Mouse (Mus musculus) spleen, adult 2 months (tissue): ENCODE results near the gene Josd1. TPM values are rescaled to one million over a fixed set of nuclear protein-coding genes. Genes with fewer than 3 reads are reported as not detected.
"Not testable (repeated sequence)": the region's sequence is repeated elsewhere in the genome, so short reads cannot be mapped to it uniquely, and the experiment has no call there.

ENCODE experiments used
- DNase-seq, 2 experiments: peaks; one replicate each; pipeline versions ENCODE4 v3.0.0 to v3.0.0-alpha.2; 2012 to 2021; ENCODE audit warnings: low spot score in 2 of 2, low read depth in 1 of 2
- H3K27ac ChIP-seq: fragments of 200-500 bp; 2 replicates; pipeline ENCODE4 v1.5.1; 2012; ENCODE audit warnings: low read length, inconsistent platforms; ENCODE audit not compliant: insufficient read depth
- H3K27me3 ChIP-seq: fragments of 200-500 bp; 2 replicates; pipeline ENCODE4 v1.6.1; 2012; ENCODE audit warnings: mild to moderate bottlenecking, moderate library complexity, low read length, inconsistent platforms; ENCODE audit not compliant: control insufficient read depth, insufficient read depth
- H3K36me3 ChIP-seq: fragments of 200-500 bp; 2 replicates; pipeline ENCODE4 v1.6.1; 2012; ENCODE audit warnings: mild to moderate bottlenecking, low read length, inconsistent platforms; ENCODE audit not compliant: control insufficient read depth, insufficient read depth
- H3K4me1 ChIP-seq: fragments of 200-500 bp; 2 replicates; pipeline ENCODE4 v1.6.1; 2011; ENCODE audit warnings: inconsistent platforms; ENCODE audit not compliant: control insufficient read depth, insufficient read depth, insufficient read length
- H3K4me3 ChIP-seq: fragments of 200-500 bp; 2 replicates; pipeline ENCODE4 v1.5.1; 2011; ENCODE audit warnings: mild to moderate bottlenecking, inconsistent platforms; ENCODE audit not compliant: insufficient read depth, insufficient read length; ENCODE audit errors: extremely low read depth
- CTCF ChIP-seq: fragments of 200-500 bp; IDR thresholded peaks from 2 replicates; pipeline ENCODE4 v1.5.1; 2011; ENCODE audit warnings: mild to moderate bottlenecking, inconsistent platforms; ENCODE audit not compliant: insufficient read depth, insufficient read length, insufficient replicate concordance; ENCODE audit errors: extremely low read depth
- POLR2A ChIP-seq: fragments of 200-500 bp; IDR thresholded peaks from 2 replicates; pipeline ENCODE4 v1.6.1; 2011; ENCODE audit warnings: low read depth, low read length, inconsistent platforms
- WGBS: fragments of 180-500 bp; shearing (Covaris S2); methylation state at CpG from one replicate; pipeline ENCODE4 v1.1.7; 2018; 5-methylcytosine and 5-hydroxymethylcytosine counted together
- polyA plus RNA-seq: library from polyadenylated mRNA; depleted of rRNA; stranded (reverse); fragments of >200 nt; gene quantifications from 2 replicates; pipeline ENCODE4 v1.2.3, GENCODE M21; 2012

Gene Josd1
- polyA plus RNA-seq, 1 experiment: 11.5 TPM

DNA sequence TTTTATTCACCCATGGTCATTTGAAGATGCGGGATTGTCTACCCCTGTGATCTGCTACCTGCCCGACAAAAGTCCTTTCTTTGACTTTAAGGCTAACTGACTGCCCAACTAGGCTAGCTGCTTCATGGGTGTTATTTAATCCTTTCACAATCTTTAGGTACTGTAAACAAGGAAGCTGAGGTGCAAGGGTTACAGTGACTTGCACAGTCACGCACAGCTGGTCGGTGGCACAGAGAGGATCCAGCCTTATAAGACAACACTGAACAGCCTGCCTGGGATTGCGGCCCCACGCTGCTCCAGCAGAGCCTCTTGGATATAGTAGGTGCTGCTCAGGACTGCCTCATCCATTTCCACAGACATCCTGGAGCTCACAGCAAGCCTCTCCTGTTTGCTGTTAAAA lies 4.6 kb downstream of the Josd1 start:
- Histone ChIP-seq H3K27me3 (no peaks in the 10 kb centered on the region), H3K4me1 (peaks cover 16% of the 10 kb centered on the region; the same call in 1 of the 2 replicates), H3K27ac (no peak overlapping the region), H3K36me3 (no peaks in the 10 kb centered on the region), H3K4me3 (no peak overlapping the region)
- WGBS: 80% methylated on average over 6 of the region's 6 CpGs
- DNase-seq: no peak
- TF ChIP-seq CTCF (no peak), POLR2A (no peak)

DNA sequence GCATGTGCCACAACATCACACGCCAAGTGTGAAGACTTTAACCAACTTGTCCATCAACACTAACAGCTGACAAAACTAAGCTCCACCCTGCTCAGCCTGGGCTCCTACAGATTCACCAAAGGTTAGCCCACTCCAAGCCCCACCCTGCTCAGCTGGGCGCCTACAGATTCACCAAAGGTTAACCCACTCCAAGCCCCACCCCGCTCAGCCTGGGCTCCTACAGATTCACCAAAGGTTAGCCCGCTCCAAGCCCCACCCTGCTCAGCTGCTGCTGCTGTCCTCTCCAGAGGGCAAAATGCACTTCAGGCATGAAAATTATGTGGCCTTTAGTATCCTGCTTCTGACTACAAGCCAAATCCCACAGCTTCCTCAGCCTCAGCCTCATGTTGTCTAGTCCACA lies 5.7 kb downstream of the Josd1 start:
- no peaks in the 10 kb centered on the region for H3K36me3 ChIP-seq
- no peak overlapping the region for H3K4me3 ChIP-seq
- no peak for DNase-seq
- peaks cover 16% of the 10 kb centered on the region; the same call in 1 of the 2 replicates for H3K4me1 ChIP-seq
- no peak overlapping the region for H3K27ac ChIP-seq
- no peaks in the 10 kb centered on the region for H3K27me3 ChIP-seq
- TF ChIP-seq CTCF: no peak
- no peak for TF ChIP-seq POLR2A
- 87% methylated on average over 4 of the region's 4 CpGs for WGBS

DNA sequence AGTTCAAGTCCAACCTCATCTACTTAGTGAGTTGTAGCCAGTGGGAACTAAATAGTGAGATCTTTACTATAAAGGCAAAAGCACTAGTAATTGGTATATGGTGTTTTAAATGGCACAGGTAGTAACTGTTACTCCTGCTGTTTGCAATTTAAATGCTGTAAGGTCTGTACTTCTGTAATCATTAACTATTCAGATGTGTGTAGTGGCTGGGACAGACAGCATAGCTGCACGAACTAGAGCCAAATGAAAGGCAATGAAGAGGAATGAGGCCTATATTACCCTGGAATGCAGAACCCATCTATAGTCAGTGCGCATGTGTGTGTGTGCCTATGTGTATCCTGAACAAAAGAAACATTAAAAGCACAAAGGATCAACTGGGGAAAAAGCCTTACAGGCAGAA lies 9.8 kb downstream of the Josd1 start:
- DNase-seq: no peak
- Histone ChIP-seq H3K27ac (no peak overlapping the region), H3K27me3 (no peaks in the 10 kb centered on the region), H3K4me1 (no peaks in the 10 kb centered on the region), H3K36me3 (peaks cover 17% of the 10 kb centered on the region), H3K4me3 (no peak overlapping the region)
- WGBS: 93% methylated on average over 2 of the region's 2 CpGs
- TF ChIP-seq POLR2A (no peak), CTCF (no peak)

DNA sequence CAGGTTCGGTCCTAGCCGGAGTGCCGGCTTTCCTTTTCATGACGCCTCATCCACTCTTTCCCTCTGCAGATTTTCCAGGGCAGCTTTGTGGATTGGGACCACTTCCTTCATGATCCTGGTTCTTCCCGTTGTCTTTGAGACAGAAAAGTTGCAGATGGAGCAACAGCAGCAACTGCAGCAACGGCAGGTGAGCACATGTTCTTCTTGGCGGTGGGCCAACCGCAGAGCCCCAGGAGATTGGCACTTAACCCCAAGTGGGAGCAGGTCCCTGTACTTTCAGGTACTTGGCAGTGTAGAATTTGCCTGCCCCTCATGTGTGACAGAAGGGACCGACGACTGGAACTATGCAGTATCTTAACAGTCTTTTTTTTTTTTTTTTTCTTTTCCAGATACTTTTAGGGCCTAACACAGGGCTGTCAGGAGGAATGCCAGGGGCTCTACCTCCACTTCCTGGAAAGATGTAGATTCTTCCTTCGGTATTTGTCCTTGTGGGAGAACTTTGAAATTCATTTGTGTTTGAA lies 15.8 kb downstream of the Josd1 start:
- H3K27ac ChIP-seq: not testable (repeated sequence)
- WGBS: 71% methylated on average over 11 of the region's 11 CpGs

DNA sequence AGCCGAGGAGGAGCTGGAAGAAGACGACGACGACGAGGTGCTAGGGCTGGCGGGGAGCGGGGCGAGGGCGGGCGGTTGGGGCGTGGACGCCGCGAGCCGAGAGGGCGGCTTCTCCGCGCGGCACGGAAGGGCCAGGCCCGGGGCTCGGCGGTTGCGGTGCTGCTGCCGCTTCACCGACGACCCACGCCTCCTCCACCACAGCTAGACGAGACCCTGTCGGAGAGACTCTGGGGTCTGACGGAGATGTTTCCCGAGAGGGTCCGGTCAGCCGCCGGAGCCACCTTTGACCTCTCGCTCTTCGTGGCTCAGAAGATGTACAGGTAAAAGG lies 16.8 kb downstream of the Josd1 start:
- no peak for DNase-seq
- H3K4me3 ChIP-seq: peak overlapping the region; percentile 99
- 0 out of 2 replicates have a peak, but pooled peaks cover 1% of the 10 kb centered on the region for H3K27me3 ChIP-seq
- TF ChIP-seq CTCF: no peak
- TF ChIP-seq POLR2A: no peak
- WGBS: under 1% methylated on average over 32 of the region's 37 CpGs
- peaks cover 17% of the 10 kb centered on the region for H3K36me3 ChIP-seq
- no peak overlapping the region for H3K27ac ChIP-seq
- peaks cover 2% of the 10 kb centered on the region; the same call in 1 of the 2 replicates for H3K4me1 ChIP-seq

More for the DNA sequence above, 15.8 kb downstream of the Josd1 start:
- H3K36me3 ChIP-seq: peaks cover 17% of the 10 kb centered on the region
- not testable (repeated sequence) for H3K27me3 ChIP-seq, H3K4me3 ChIP-seq, DNase-seq, H3K4me1 ChIP-seq

DNA sequence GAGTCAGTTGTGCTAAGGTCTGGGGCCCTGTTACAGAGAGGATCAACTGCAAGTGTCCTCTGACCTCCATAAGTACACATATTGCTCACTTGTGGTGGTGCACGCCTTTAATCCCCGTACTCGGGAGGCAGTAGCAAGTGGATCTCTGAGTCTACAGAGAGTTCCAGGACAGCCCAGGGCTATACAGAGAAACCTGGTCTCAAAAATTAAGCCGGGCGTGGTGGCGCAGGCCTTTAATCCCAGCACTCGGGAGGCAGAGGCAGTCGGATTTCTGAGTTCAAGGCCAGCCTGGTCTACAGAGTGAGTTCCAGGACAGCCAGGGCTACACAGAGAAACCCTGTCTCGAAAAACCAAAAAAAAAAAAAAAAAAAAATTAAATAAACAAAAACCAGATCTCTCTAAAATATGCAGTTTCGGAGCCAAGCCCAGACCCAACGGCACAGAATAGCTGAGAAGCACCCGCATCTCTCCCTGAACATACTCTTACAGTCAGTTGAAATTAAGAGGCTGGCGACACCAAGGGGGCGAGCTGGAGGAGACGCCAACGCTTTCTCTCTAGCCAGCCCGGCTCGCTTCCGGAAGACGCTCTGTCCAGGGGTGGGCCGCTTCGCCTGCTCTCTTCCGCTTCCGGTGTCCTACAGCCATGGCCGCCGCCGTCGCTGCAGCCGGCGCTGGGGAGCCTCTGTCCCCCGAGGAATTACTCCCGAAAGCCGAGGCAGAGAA lies 17.3 kb downstream of the Josd1 start, which contains the start of gene Tomm22:
TSS of gene Tomm22 (plus strand) at position 613 of the 723 bp plus-strand sequence.
- Histone ChIP-seq H3K27ac (no peak within 1 kb of the TSS), H3K27me3 (0 out of 2 replicates have a peak, but pooled peaks cover 1% of the 10 kb centered on the region), H3K4me3 (peak within 1 kb of the TSS; percentile 99), H3K36me3 (peaks cover 15% of the 10 kb centered on the region), H3K4me1 (peaks cover 2% of the 10 kb centered on the region; the same call in 1 of the 2 replicates)
- WGBS: 21% methylated on average over 33 of the region's 33 CpGs
- TF ChIP-seq POLR2A: peak; percentile 43
- TF ChIP-seq CTCF: peak; percentile 73
- peak; percentile 86 to 90 for DNase-seq

DNA sequence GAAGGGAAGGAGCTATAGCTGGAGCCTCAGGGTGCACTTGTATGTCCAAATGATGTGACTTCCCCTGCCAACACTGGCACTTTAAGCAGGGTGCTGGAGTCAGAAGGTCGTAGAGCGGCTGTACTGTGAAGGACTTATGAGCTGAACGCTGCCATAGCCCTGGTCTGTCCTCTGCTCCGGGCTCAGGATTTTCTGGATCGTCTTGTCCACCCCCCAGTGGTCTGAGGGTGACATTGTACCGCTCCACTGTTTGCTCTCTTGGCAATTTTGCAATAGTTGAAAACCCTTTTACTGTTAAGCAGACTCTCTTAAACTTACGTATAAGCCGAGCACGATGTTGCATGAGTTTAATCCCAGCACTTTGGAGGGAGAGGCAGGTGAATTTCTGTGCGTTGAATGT lies 18.5 kb downstream of the Josd1 start:
- TF ChIP-seq POLR2A (no peak), CTCF (no peak)
- Histone ChIP-seq H3K4me3 (no peak overlapping the region), H3K27ac (no peak overlapping the region), H3K4me1 (peaks cover 2% of the 10 kb centered on the region; the same call in 1 of the 2 replicates), H3K36me3 (peaks cover 7% of the 10 kb centered on the region), H3K27me3 (0 out of 2 replicates have a peak, but pooled peaks cover 1% of the 10 kb centered on the region)
- no peak for DNase-seq
- WGBS: 89% methylated on average over 10 of the region's 10 CpGs
